ENCODE assay signal across 22 mouse cellular contexts in genomic region chr5:123793081-123793480, GRCm38 (mm10).
"Had no signal": no experiment of that assay in that cellular context is flagged by ENCODE, and none has a peak within 500 bp of the region (broad histone marks: within the 10 kb centered on the region; RNA-seq: fewer than 3 reads in every experiment).

No protein-coding gene starts in this region.

- H3K9me3 ChIP-seq: liver, embryonic 13.5 days; lung, embryonic 15.5 days; megakaryocyte, embryonic 14.5 days; midbrain, embryonic 10.5 days; midbrain, embryonic 13.5 days; neural tube, embryonic 13.5 days; stomach, embryonic 15.5 days had no signal

- H3K27me3 ChIP-seq: liver, embryonic 13.5 days; lung, embryonic 15.5 days; megakaryocyte, embryonic 14.5 days; midbrain, embryonic 13.5 days; neural tube, embryonic 13.5 days; stomach, embryonic 15.5 days had no signal

- ATAC-seq: midbrain, embryonic 13.5 days; midbrain, embryonic 16.5 days had no signal

- H3K9ac ChIP-seq: liver, embryonic 13.5 days; lung, embryonic 15.5 days; midbrain, embryonic 13.5 days; neural tube, embryonic 13.5 days; stomach, embryonic 15.5 days had no signal

- H3K27ac ChIP-seq: left cerebral cortex, adult 2 months; liver, embryonic 13.5 days; lung, embryonic 15.5 days; midbrain, embryonic 10.5 days; midbrain, embryonic 13.5 days; neural tube, embryonic 13.5 days; stomach, embryonic 15.5 days had no signal

- H3K4me1 ChIP-seq: liver, embryonic 13.5 days; lung, embryonic 15.5 days; midbrain, embryonic 10.5 days; midbrain, embryonic 13.5 days; neural tube, embryonic 13.5 days; stomach, embryonic 15.5 days had no signal

- H3K4me3 ChIP-seq: left cerebral cortex, adult 2 months; liver, embryonic 13.5 days; lung, embryonic 15.5 days; megakaryocyte, embryonic 14.5 days; midbrain, embryonic 10.5 days; midbrain, embryonic 13.5 days; myocyte; neural tube, embryonic 13.5 days; stomach, embryonic 15.5 days had no signal

- DNase-seq: kidney, adult 2 months; kidney, postnatal 14 days; kidney, postnatal 4 days; layer of hippocampus, postnatal 36 days; liver, embryonic 13.5 days; lung, adult 18-20 months; lung, postnatal 10 days; lung, postnatal 36 days; retina, postnatal 1 day; right cerebral cortex, postnatal 25 days; spleen, adult 18-20 months; thymus, adult 18-20 months; thymus, postnatal 4 days had no signal

- H3K4me2 ChIP-seq: liver, embryonic 13.5 days; lung, embryonic 15.5 days; midbrain, embryonic 13.5 days; neural tube, embryonic 13.5 days; stomach, embryonic 15.5 days had no signal
